Mouse (Mus musculus) thymus, postnatal 36 days (tissue): ENCODE results near the gene Apoc3.
A peak's percentile ranks its signal among the peaks of the same experiment; 100 is the strongest.

ENCODE experiments used
- DNase-seq, 2 experiments: peaks; one replicate each; pipeline ENCODE4 v3.0.0; 2022; ENCODE audit warnings: mixed read lengths in 2 of 2

Apoc3 gene

DNA sequence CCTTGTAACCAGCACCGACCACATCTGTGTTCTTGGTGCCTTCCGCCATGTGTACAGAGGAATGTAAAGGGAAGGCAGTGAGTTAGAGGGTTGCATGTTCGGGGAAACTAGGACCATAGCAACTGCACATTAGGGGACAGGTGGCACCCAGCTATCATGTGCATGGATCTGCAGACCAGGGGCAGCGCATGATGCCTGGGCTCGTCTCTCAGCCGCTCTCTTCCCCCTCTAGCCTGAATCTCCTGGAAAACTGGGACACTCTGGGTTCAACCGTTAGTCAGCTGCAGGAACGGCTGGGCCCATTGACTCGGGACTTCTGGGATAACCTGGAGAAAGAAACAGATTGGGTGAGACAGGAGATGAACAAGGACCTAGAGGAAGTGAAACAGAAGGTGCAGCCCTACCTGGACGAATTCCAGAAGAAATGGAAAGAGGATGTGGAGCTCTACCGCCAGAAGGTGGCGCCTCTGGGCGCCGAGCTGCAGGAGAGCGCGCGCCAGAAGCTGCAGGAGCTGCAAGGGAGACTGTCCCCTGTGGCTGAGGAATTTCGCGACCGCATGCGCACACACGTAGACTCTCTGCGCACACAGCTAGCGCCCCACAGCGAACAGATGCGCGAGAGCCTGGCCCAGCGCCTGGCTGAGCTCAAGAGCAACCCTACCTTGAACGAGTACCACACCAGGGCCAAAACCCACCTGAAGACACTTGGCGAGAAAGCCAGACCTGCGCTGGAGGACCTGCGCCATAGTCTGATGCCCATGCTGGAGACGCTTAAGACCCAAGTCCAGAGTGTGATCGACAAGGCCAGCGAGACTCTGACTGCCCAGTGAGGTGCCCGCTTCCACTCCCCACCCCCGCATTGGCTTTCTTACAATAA is 5.6 kb downstream of the Apoc3 start:
- peak; percentile 54 to 60 for DNase-seq

- DNase-seq, result no peak
Observed at GRCm38 (mm10) chr9:46228491-46228890, 6.9 kb downstream of the Apoc3 start, which contains the start of gene Apoa1. Gene Apoa1 (plus strand): TSS chr9:46228580.

- DNase-seq, result no peak
Observed at GRCm38 (mm10) chr9:46227064-46227614, 8.3 kb downstream of the Apoc3 start.

DNA sequence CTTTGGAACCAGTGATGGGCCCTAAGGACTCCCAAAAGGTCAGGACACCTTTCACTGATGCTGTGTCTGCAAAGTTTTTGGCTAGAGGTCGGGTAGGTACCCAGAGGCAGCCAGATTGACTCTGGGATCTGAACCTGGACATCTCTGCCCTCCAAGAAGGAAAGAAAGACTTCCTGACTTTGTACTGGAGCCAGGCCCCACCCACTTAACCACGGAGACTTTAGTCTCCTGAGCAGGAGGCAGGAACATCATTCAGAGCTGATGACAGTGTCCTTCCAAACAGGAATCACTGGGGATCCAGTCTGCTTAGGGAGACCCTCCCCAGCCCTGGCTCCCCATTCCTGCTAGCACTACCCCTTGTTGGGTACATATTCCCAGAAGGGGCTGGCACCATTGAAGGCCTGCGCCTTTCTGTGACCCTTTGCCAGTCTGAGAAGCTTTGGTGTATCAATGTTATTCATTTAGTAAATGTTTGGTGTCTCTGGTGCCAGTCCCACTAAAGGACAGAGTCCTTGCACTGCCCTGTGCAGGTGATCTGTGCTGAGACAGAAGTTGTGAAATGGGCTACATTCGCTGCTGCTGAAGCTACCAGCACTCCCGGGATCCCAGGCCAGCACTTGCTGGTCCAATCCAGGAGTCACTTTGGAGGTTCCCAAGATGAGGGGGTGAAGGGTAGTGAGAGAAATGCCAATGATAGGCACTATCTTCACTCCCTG is 10.3 kb downstream of the Apoc3 start:
- no peak for DNase-seq

DNA sequence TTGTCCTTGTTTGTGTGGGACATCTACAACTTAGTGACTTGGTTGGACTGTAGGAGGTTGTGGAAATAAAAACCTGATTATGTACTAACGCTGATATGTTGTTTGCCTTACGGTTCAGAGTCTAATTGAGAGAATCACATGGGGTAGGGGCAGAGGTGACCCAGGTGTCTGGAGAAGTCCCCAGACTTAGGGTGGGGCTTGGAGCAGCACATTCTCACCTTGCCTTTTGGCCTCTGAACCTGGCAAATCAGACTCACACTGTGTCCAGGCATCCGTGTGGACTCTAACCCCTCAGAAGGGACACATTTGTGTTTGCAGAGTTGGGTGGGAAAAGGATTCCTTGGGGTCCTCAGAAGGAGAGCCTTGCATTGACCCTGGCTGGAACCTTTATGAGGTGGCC is 11.3 kb downstream of the Apoc3 start:
- DNase-seq, result no peak

DNA sequence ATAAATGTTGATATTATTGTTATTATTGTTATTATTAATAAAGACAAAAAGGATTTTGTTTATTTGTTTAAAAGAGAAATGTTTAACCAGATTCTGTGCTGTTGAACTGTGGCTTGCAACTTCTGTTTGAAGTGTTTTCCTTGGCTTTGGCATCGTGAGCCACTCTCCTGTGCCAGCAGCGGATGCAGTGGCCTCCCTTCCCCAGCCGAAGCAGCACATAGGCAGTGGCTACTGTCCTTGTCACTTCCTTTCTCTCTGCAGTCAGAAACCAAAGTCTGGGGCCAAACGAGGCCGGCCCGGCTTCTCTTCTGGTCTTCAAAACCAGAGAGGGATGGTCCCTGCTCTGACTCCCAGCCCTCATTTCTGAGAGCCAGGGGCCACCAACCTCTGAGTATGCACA is 12.3 kb downstream of the Apoc3 start:
- no peak for DNase-seq

DNA sequence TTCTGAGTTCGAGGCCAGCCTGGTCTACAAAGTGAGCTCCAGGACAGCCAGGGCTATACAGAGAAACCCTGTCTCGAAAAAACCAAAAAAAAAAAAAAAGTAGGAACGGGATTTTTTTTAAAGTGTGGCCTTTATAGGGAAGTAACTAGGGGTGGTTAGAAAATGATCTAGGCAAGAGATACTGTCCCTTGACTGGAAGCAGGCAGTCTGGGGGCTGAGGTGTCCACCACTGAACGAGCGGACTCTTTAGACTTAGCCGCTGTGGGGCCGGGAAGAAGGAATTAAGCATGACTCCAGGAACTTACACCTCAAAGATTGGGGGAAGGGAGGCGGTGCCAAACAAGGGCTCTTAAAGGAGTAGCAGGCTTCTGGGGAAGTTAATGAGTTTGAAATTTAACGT is 17.3 kb downstream of the Apoc3 start:
- no peak for DNase-seq

GRCm38 (mm10) chr9:46216744-46217470 is 18.5 kb downstream of the Apoc3 start:
- DNase-seq, result no peak

GRCm38 (mm10) chr9:46215338-46216322 is 19.8 kb downstream of the Apoc3 start:
- DNase-seq, result no peak

DNA sequence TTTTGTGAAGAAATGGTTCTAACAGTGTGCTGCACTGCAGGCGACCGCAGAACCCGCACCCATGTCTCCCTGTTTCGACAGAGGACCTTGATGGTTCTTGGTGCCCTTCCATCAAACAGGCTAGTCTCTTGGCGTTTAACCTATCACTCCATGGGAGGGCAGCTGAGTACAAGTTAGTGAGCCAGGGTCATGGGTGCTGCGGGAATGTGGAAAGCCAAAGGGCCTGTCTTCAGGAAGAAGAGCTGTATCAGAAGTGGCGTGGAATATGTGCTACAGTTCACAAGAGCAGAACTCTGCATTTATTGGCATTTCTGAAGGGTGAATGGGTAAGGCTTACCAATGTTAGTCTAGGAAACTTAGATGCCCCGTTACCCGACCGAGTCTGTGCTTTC is 20.5 kb downstream of the Apoc3 start:
- no peak for DNase-seq

GRCm38 (mm10) chr9:46214276-46214675 is 21.2 kb downstream of the Apoc3 start:
- DNase-seq, result no peak

GRCm38 (mm10) chr9:46210473-46210872 is 25.0 kb downstream of the Apoc3 start:
- no peak for DNase-seq

DNA sequence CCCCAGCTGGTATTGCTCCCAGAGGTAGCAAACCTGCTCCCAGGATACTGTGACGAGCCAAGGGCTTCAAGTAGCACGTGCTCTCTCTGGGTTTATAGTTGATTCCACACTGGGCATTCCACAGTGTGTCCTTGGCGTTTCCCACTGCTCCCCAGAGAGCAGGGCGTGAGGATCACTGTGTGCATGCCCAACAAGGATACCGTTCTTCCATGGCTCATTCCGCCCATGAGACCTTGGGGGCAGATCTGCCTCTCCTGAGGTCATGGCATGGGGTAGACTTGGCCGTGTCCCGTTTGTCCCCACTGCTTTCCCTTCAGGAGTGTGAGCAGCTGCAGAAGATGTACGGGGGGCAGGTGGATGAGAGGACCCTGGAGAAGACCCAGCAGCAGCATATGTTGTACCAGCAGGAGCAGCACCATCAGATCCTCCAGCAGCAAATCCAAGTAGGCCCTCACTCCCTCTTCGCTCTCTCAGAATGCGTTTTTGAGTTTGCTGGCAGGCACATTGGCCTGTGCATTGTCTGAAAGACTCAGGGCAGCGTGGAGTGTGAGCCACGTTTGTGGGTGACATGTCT is 26.9 kb downstream of the Apoc3 start:
- no peak for DNase-seq

DNA sequence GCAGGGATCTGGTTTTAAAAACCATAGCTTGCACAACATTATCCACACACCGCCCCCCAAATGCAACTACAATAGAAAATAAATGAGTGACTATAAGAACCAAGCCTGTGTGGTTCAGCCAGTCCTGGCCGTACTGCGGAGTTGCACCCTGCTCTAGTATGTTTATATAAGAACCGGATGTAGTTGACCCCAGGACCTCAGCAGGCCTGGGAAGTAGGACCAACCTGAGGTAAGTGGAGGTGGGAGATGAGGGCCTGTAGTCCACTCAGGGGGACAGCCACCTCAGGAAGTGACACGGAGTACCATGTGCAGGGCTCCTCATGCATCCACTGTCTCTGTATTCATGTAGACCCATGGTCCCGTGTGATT is 28.0 kb downstream of the Apoc3 start:
- no peak for DNase-seq

GRCm38 (mm10) chr9:46206834-46207500 is 28.5 kb downstream of the Apoc3 start:
- no peak for DNase-seq

GRCm38 (mm10) chr9:46199609-46200008 is 35.8 kb downstream of the Apoc3 start:
- no peak for DNase-seq

DNA sequence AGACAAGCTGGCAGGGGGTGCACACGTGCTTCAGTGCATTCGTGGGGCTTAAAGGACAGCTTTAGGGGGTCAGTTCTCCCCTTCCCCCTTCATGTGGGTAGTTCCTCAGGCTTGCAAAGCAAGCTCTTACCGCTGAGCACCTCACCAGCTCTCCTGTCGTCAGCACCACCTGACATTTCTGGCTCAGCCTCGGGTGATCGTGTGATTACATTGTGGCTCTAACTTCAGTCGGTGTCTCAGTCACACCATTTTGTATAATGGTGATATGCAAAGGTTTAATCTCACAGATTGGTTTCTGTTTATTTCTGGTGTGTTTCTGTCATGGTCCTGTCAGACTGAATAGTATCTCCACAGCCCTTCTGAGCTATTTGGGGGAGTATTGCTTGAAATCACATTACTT is 36.5 kb downstream of the Apoc3 start:
- DNase-seq, result no peak

GRCm38 (mm10) chr9:46198461-46198860 is 37.0 kb downstream of the Apoc3 start:
- no peak for DNase-seq

GRCm38 (mm10) chr9:46196699-46197169 is 38.7 kb downstream of the Apoc3 start:
- no peak for DNase-seq

DNA sequence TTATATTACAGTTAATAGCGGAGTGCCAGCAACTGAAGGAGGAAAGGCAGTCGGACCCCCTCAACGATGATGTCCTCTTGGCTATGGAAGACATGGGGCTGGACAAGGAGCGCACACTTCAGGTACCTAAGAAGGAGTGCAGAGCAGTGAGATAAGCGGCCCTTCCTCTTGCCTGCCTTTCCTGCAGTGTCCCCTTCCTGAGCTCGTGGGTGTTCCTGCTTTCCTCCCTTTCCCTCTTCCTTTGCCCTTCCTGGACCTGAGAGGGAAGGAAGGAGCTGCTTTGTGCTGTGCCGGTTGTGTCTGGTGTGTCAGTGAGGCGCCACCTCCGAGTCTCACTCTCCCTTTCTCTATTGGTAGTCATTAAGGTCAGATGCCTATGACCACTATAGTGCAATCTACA is 40.6 kb downstream of the Apoc3 start:
- no peak for DNase-seq

DNA sequence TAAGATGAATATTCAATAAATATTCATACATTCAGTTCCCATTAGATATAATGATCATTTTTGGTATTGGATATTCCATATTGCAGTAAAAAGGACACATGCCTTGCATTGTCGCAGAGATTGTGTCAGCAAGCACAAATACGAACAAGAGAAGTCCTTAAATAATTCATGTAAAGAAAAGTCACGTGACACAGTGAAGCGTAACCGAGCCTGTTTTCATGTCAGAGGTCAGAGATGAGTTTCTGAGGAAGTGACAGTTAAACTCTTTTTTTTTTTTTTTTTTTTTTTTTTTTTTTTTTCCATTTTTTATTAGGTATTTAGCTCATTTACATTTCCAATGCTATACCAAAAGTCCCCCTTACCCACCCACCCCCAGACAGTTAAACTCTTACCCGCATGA is 42.8 kb downstream of the Apoc3 start:
- DNase-seq, result no peak
